Mouse (Mus musculus) gastrocnemius, postnatal 25 days (tissue): ENCODE results near the gene Fbxo21. TPM values are rescaled to one million over a fixed set of nuclear protein-coding genes. Genes with fewer than 3 reads are reported as not detected.
A peak's percentile ranks its signal among the peaks of the same experiment; 100 is the strongest.

Source experiments
- DNase-seq: peaks from one replicate; pipeline ENCODE4 v3.0.0; 2022
- total RNA-seq, 2 experiments: library from RNA; stranded (reverse); gene quantifications; 1 replicate in 1 of 2; 2 replicates in 1 of 2; pipeline ENCODE4 v1.2.3; 2021

Fbxo21 gene
- total RNA-seq, 2 experiments from 2014 or later: 8.1 to 12.9 TPM

DNA sequence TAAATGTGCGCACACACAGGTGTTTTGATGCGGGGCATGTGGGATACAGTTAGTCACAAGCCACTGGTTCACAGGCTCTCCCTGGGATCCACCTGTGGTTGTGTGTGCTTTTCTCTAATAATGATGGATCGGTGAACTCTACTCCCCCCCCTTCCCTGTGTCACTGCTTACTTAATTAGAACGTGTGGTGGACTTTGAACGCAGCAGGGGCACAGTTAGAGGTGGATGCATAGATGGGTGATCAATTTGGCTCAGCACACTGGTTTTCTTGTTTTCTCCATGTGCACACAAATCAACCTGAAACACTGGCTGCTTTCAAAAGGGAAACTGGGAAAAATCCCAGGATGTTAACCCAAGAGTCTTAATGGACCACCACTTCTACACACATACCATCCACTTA is 2.6 kb downstream of the Fbxo21 start:
- DNase-seq: no peak

- DNase-seq: no peak
Observed at GRCm38 (mm10) chr5:117980921-117981320, 4.4 kb downstream of the Fbxo21 start.

DNA sequence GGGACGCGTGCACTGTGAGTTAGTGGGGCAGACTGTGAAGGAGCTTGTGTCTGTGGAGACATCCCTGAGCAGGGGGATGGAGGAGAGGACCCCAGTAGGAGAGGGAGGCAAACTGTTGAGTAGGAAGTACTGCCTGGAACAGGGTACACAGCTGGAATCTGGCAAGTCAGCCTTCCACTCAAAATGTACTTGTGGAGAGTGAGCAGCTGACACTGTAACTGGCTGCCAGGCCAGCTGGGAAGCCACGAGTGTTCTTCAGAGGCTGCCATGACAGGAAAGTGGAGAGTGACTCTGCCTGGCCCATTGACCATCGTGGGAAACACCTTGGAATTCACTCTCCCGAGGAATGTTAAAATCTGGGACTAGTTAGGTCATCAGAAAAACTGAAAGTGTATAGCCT is 5.4 kb downstream of the Fbxo21 start:
- no peak for DNase-seq

DNA sequence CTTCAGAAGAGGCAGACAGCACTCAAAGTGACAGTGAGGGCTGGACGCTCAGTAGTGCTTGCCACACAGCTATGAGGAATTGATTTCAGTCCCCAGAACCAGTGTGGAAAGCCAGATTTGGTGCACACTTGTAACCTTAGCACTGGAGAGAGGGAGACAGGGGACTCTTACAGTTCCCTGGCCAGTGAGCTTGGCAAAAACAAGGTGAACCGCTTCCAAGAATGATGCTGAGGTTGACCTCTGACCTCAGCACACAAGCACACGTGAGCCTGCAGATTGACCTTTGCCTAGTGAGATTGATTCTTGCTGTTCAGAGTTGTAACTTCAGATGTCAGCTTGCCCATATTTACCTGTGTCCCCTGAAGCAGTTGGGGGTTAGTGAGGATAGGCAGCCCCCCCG is 9.8 kb downstream of the Fbxo21 start:
- DNase-seq: no peak

- DNase-seq: peak; percentile 50
Observed at GRCm38 (mm10) chr5:117987891-117988290, 11.4 kb downstream of the Fbxo21 start.

- DNase-seq: no peak
Observed at GRCm38 (mm10) chr5:117988367-117988766, 11.8 kb downstream of the Fbxo21 start.

DNA sequence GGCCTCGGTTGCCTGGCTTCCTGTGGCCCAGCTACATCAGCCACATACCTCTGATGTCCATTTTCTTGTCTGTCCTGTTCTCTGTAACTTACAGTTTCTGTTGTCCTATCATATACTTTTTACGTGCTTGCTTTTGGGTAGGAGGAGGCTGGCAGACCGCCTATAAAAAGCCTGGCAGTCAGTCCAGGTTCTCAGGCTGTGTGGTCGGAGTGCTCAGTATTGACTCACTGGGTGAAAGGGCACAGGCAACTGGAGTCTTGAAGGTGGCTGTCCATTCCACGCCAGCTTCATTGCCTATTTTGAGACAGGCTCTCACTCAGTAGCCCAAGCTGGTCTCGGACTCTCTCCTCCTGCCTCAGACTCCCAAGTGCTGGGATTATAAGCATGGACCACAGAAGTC is 13.2 kb downstream of the Fbxo21 start:
- peak; percentile 58 for DNase-seq

DNA sequence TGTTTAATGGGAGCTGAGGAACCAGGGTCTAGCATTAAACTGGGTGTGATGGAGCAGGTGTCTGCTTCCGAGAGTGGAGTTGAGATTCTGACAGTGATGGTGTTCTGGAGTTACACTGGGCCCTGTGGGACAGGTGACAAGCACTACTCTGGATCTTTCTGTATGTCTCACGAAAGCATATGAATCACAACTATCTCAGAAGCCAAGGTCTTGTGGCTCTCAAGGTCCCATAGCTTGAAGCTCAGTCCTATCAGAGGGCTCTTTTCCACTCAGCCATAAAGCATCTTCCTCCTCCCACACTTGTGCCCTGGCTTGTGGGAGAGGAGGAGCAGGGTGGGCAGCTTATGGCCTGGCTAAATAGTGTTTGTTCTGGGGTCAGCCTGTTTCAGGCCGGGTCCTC is 14.4 kb downstream of the Fbxo21 start:
- no peak for DNase-seq

DNA sequence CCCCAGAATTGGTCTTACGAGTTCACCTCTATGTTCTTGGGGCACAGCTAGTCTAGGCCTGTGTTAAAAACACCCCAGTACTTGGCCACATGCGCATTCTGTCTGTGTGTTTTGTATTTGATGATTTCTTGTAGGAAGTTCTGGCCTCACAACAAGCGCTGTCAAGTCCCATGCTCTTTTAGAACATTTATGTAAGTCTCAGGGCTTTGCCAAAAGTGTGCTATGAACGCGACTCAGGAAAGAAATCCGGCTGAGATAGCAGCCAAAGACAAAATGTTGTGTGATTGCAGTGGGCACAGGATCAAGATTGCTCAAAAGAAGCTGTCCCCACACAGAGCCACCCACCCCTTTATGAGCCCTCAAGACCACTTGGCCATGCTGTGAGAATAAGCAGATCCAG is 17.0 kb downstream of the Fbxo21 start:
- no peak for DNase-seq

GRCm38 (mm10) chr5:117995372-117995901 is 18.9 kb downstream of the Fbxo21 start:
- DNase-seq: no peak

- DNase-seq: no peak
Observed at GRCm38 (mm10) chr5:117995911-117996310, 19.4 kb downstream of the Fbxo21 start.

GRCm38 (mm10) chr5:117996581-117996980 is 20.1 kb downstream of the Fbxo21 start:
- no peak for DNase-seq

GRCm38 (mm10) chr5:117997434-117997970 is 21.0 kb downstream of the Fbxo21 start:
- no peak for DNase-seq

DNA sequence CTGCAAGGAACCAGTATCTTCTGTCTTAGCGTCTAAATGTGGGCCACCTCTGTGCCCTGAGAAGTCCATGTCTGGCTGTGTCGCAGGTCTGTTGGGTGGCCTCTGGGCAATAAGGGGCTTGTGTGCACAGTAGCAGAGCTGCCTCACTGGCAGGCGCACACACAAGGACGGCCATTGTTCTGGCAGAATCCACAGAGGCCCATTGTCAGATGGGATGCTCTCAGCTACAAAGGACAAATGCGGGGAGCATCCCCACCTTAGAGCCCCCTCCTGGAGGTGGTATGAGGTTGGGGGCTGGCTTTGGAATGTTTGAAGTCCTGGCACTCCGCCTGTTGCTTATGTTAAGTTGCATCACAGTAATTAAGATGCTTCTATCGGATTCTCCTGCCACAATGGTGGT is 22.5 kb downstream of the Fbxo21 start:
- DNase-seq: no peak

DNA sequence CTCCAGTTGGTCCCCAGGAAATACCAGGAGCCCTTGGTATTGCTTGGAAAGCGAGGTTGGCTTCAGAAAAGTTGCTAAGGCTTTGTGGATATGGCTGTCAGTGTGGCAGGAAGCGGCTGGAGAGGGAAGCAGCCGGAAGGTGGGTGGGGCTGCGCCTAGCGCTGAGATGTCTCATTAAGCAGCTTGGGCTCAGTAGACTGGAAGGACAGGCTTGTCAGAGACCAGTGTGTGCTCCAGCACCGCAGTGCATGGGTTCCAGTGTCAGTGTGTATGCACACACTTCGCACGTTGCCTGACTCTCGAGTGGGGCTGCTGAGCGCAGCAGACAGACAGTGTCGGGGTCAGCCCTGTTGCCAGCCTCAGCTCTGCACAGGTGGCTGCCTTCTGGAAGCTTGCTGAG is 23.1 kb downstream of the Fbxo21 start:
- no peak for DNase-seq

DNA sequence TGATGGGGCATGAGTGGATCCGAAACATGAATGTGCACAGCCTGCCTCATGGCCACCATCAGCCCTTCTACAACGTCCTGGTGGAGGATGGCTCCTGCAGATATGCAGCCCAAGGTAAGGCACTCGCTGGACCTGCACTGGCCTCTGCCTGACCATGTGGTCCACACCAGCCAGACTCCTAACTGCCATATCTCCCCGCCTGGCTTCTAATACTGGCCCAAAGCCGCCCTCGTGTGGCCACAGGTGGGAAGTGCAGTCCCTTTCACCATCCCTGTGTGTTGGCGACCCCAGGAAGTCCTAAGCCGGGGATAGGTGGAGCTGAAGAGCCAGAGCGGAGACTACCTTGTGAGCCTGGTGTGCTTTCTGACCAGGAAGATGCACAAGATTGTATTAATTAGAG is 25.5 kb downstream of the Fbxo21 start:
- DNase-seq: no peak

GRCm38 (mm10) chr5:118004619-118005018 is 28.1 kb downstream of the Fbxo21 start:
- no peak for DNase-seq

DNA sequence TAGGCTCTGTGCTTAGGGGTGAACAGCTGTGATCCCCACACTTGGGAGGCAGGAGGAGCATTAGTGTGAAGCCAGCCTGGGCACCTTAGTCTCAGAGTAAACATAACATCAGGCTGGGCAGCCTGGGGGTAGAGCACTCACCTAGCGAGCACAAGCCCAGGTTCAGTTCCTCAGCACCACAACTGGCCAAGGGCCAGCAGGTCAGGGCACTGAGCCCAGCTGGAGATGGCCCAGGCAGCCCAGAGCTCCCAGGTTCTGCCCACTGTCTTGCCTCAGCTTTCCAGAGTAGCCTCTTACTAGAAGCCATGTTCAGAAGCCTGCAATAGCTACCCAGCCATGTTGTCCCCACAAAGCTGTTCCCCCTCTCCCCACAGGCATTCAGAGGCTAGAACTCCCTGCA is 29.2 kb downstream of the Fbxo21 start:
- no peak for DNase-seq

DNA sequence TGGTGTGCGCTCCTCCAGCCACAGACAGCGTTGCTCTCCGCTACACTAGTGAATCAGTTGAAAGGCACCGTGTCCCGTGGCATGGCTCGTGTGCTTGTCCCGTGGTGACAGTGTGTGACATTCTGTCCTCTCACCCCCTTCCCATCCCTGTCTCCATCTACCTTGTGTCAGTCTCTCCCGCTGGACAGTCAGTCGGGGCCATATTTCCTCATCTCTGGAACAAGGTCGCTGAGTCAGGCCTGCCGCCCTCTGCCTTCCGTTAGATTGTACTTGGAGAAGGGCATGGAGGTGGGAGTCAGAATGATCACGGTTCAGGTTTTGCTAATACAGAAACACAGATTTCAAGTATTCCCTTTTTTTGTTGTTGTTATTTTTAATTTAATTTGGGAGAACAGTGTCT is 31.8 kb downstream of the Fbxo21 start:
- DNase-seq: no peak

- DNase-seq: no peak
Observed at GRCm38 (mm10) chr5:118010872-118011271, 34.3 kb downstream of the Fbxo21 start.

DNA sequence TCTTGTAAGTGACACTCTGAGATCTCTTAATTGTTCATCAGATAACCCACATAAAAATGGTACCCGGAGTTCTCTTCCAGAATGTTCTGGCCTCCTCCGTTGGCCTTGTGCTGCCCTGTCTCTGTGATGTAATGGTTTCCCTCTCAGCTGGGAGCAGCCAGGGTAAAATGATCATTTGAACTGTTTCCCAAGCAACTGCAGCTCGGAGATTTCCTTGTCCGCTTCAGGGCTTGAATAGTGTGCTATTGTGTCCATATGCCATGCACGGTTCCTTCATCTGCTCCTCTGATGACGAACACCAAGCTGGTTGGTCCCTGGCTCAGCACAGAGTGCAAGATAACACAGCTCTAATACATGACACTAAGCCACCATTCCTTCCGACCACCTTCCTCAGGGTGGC is 35.3 kb downstream of the Fbxo21 start:
- no peak for DNase-seq

DNA sequence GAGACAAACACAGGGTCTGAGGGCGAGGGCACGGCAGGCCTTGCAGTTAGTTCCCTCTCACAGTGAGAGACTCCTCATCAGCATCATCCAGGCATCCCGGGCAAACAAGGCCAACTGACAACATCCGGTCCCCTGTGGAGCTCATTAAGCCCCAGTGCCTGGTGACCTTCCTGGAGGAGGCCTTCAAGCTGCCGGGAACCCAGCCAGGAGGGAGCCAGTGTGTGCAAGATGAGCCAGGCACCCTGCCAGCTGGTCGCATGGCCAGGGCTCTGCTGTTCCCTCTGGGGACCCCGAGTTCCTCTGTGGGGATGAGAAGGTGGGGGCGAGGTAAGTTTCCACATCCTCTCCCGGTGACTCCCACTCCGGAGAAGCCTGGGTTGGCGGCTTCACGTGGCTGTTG is 38.5 kb downstream of the Fbxo21 start:
- DNase-seq: peak; percentile 37

DNA sequence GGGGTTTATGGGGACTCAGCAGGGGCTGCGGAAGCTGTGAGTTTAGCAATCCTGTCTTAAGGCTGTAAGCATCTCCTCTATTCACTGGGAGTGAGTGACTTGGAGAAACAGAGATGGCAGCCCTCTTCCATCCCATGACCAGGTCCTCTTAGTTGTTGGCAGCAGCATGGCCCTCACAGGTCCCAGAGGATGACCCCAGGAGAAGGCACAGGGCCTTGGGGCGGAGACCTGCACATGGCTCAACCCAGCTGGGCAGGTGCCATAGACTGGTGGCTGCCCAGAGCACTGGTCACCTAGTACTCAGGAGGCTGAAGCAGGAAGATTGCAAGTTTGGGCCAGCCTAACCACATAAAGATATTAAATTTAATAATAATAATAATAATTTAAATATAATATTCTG is 39.1 kb downstream of the Fbxo21 start:
- no peak for DNase-seq

GRCm38 (mm10) chr5:118017527-118017926 is 41.0 kb downstream of the Fbxo21 start:
- no peak for DNase-seq

GRCm38 (mm10) chr5:118019905-118020304 is 43.4 kb downstream of the Fbxo21 start:
- DNase-seq: no peak
